Mouse (Mus musculus) adrenal gland, postnatal 10 days (tissue): ENCODE measurements at regions not wholly inside any gene's neighbourhood (a gene's known extent, or its start where the extent isn't known, plus 50 kb on each side); places are given as distances from the start of the nearest gene placed in this dataset.

Experiments used
- DNase-seq: peaks from one replicate; pipeline ENCODE4 v3.0.0; 2021; ENCODE audit warnings: mixed read lengths

DNA sequence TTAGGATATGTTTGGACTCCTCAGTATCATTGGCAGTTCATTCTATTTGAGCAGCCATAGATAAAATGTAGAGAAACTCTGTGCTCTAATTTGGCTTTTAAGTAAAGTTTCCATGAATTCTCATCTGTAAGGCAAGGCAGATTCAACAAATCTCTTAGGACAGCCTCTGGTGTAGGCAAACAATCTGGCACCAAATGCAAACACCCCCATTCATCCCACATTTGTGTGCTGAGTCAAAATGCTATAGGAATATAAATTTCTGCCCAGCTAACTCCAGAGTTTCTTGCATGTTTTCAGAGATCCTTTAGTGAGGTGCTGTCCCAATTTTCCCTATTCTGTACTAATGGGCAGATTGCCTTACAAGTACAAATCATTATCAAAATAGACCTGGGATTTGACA is 695.7 kb upstream of the Kif18a start:
- no peak for DNase-seq

DNA sequence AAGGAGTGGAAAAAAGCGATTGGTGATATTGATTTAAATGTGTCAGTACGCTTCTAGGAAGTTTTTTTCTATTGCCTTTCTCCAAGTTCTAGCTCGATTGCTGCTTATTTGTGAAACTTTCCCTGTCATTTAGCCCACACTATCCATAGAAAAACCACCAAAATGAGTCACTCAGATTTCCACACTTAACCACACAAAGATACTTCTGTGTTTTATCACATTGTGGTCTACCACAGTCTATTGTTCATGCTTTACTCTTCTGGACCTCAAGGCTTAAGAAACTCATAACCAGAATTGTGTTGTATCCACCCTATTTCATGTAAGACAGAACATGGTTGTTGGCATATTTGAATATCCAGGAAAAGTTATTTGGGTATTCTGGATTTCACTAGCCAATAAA is 687.0 kb upstream of the Kif18a start:
- no peak for DNase-seq

DNA sequence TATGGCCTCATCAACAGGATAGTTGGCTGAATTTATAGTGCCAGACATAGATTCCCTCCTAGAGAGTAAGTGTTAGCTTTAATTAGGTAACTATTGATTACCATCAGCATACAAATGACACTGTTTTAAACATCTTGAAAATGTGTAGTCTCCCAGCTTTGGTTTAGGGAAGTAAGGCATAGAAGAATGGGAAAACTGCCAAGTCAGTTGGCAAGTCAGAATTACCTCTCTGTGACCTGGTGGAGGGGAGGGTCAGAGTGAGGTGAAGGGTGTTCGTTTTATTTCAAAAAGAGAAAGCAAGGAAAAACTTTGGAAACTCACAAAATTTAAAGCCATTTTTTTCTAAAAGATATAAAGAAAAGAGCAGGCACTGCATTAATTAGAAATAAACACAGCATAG is 680.2 kb upstream of the Kif18a start:
- DNase-seq, result peak; percentile 2

DNA sequence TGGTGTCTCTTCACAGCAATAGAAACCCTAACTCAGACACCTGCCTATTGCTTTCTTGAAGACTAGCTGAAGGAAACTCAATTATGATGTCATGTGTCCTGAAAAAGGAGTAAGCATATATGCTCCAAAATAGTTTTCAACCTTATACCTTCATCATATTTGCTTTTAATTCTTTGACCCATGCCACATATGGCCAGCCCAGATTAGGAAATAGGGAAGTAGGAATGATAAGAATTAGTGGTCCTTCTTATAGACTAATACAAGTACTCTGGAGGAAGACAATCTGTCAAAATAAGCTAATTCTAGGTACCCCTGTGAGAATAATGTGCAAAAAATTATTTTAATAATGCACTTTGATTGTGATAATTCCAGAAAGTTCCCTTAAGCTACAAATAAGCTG is 661.0 kb upstream of the Kif18a start:
- DNase-seq, result no peak

DNA sequence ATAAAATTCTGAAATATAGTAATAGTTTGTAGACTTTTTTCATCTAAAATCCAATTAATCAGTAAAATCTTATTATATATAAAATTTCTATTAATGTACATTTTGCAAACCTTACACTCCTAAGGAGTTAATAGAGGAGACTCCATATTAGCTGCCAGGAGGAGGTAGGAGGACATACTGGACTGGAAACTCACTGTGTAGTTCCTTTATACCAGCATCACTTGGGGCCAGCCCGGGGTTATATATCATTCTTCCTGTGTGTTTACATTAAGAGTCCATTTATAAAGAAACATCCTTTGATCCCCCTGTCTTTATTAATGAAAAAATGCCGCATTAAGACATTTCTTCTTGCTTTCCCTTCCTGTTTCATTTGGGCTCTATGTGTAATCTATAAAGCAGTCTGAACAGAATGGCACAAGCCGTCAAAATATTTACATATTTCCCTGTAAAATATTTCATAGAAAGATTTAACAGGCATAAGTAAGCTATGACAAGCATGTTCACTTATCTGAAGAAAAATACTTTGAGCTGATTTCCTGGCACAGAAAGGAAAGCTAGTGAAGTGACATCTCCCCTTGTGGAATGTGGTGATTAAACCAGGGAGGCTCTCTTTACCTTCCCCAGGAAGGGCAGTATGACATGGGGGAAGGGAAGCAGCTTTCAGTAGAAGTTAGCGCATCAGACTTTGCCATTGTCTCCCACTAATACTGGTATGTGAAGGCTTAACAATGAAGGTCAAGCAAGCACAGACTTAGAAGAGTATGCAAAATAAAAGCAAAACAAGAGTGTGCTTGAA is 658.0 kb upstream of the Kif18a start:
- DNase-seq, result no peak

DNA sequence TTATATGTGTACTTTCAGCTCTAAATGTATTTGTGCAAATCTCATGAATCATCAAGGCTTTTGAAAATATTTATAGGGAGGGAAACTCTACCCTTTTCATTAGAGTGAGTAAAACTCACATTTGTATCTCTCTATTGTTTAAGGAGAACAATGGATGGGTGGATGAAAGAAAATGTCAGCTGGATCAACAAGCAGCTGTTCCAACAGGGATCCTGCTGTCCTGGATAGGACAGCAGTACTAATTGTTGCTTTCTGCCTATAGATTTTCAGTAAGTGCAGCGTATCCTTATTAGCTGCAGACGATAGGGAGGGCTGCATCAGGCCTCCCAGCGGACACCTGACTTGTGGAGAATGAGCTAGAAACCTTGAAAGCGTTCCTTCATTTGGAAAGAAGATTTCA is 644.9 kb upstream of the Kif18a start:
- no peak for DNase-seq

DNA sequence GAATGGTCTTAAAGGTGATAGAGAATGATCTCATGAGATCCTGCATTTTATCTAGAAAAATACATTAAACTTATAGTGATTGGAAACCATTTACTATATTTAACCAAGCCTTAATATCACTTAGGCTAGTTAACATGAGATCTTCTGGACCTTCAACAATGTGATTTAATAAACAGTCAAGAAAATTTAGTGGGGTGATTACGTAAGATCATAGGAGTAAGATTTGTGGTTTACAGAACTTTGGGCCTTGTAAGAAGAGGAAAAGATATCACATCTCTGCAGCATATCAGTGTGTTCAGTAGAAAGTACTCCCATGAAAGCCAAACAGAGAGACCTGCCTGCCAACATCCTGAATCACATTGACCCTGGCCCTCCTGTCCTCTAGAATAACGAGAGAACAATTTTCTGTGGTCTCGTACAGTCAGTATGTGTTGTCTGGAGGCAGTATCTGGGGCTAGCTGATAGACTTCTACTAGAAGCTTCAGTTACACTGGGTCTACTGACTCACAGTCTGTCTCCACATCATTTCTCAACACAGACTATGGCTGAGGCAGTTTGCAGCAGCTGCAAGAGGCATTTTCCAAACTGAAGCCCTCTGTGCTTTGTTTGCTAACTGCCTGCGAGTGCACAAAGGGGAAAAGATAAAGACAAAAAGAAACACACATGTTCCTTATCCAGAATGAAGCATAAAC is 619.7 kb upstream of the Kif18a start:
- DNase-seq, result no peak

DNA sequence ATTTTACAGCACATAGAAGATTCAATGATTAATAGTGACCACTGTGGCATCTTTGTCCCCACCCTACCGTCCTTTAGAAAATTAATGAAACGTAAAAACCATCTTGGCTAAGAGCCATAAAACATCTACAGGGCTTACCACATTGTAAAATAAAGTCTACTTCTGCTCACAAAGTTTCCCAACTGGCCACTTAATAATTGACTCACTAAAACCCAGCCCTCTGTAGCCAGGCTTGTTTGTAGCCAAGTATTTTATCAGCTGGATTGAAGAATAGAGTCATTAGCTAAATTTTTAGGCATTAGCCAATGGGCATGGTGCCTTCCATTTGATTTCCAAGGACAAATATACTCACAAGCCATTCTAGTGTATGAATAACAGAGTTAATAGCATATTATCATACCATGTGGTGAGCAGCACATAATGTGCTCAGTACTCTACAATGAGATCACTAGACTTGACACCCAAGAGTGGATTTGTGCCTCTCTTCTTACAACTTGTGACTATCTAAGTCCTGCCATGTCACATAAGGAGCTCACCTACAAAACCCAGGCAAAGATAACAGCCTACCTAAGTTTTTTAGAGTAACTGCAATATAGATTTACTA is 602.7 kb upstream of the Kif18a start:
- no peak for DNase-seq

DNA sequence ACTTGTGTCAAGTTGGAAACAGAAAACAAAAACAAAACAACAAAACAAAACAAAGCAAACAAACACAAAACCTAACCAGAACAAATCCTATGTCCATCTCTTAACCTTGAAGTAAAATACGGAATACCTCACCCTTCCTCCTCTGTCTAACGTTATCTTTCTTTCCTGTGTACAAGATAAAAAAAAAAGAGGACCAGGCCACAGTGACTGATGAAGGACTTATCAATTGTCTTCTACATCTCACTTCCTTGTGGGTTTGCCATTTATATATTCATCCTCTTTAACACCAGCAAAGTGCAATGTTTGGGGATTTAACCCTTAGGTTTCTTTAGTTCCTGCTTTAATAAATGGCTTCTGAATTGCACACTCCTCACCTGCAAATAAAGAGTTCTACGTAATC is 599.0 kb upstream of the Kif18a start:
- no peak for DNase-seq

DNA sequence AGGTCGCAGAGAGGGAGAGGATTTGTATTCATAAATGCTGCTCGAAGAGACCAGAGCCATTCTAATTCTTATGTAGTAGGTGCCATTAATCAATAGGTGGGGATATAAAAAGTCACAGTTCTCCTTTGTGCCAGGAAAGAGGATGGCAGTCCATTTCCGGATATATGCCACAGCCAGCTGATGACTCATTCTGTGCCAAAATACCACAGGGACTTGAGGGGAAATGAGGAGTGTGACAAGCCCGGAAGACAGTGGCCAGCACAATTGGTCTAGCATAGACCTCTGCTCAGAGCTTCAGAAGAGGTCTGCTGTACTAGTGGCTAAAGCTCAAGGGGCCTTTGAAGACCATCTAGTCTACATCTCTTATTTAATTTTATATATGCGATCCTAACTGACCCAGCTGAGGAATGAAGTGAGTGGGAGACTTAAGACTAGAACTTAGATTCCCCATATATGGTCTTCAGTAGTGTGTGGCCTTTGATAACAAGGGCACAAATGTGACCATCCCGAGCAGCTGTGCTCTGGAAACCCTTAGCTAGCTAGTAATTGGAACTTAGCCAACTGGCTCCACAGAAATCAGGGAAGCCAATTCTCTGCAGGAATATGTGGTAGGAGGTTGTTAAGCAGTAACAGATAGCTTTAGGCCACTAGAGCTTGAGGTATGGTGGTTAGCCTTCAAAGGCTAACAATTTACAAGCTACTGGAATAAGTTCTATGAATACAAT is 594.4 kb upstream of the Kif18a start:
- no peak for DNase-seq

DNA sequence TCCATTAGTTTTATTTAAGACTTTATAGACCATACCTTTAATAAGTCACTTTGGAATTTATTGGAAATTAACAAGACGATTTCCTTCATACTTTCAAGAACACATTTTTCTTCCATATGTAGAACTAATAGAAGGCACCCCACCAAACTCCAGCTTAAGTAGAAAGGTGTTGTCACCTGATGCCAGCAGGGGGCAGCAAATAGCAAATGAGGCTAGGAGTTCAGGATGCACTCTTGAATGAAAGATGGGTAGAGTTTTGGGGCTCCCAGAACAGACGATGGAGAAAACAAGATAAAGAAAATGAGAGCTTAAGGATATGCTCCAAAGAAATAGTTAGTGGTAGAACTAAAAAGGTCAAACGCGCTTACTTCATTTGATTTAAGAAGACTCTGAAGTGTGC is 590.4 kb upstream of the Kif18a start:
- peak; percentile 61 for DNase-seq

DNA sequence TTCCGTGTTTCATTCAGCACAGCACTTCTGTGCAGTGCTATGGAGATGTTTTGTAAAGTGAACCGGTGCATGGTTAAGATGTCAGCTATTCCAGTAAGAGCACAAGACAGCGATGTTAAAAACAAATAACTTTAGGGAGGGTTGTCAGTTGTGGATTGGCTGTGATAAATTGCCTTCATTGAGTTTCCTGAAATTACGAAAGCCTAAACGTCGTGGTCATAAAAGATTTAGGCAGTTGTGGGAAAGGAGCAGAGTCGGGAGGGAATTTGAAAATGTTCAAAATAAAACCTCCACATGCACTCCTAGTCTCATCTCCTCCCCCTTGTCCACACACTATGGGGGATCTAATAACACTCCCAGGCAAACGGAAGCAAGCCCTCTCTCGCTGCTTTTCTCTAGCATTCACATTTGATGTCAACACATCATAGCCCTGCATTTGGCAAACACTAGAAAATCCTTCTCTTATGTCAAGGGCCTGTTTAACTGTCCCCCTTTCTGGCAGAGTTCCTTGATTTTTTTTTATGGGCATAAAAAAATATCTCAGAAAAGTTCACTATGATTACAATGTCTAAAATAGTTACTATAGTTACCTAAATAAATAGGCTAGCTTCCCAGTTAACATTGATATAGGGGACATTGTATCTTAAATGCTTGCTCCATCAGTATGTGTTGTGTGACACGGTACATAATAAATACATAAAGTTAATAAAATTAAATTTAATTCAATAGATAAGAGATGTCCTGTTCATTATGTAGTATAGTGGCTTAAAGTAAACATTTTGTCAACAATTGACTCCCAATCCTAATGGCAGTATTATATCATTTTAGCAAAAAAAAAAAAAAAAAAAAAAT is 589.2 kb upstream of the Kif18a start:
- DNase-seq, result no peak

DNA sequence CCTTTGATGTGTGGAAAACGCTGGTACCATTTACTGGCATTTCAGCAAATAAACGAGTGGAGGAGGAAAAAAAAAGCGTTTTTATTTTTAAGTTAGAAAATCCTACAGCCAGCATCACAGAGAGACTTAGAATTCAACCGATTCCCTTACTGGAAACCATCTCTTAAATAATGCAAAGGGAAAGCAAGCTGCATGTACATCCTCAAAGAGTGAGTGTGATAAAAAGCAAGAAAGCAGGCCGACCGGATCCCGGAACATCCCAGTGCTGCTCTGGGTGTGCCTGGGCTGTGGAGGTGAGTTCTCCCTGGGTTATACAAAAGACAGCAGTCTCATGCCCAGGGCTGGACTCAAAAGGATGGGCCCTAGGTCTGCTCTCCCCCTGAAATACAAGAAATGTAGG is 579.2 kb upstream of the Kif18a start:
- no peak for DNase-seq

DNA sequence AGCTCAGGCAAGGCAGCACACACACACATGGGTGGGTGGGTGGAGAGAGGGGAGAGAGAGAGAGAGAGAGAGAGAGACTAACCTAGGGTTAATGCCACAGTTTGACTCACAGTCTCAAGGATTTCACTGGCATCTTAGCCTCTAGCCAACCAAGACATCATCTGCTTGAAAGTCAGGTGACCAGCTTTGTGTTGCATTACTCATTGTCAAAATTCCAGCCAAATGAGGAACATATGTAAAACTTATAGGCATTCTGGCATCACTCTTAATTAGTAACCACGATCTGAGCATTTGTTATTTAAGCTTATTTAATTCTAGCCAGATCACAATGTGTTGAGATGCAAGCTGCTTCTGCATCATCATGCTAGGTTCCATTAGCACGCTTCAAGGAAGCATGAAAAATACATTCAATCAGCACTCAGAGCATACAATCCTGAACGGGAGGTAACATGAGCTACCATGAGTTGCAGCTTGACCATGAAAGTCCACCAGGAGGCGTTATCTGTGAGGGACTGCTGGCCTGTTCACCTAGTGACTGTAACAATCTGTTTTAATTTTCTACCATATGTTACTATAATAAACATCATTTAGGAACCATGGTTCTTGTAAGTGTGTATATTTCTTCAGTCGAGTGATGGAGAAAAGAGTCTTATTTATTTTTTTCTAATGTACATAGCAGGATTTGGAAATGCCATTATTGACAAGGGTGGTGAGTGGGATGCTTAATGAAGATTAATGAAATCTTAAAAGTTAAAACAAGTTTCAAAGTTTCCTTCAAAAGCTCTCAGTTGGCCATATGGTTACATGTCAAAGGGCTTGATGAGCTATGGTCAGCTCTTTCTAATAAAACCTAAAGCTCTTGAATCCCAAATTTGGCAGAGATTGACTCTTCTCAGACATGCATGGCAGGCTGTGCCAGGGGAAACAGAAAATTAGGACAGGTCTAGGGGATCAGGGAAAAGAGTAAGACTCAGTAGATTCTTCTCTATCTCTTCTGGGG is 572.4 kb upstream of the Kif18a start:
- DNase-seq, result no peak

DNA sequence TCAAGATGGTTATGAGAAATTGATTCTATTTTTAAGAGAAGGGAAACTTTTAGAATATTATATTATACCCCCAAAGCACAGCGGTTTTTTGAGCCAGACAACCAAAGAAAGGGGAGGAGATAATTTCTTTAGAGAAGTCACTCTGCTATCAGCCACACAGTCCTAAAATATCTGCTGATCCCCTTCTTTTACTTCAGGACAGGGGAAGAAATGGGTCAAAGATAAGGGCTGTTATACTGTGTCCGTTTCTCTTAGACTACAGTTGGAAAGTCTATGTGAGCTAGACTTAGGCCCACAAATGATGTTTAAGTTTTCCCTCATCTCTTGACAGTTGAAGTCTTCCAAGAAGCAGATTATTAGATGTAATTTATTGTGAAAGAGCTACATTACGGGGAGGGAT is 538.5 kb upstream of the Kif18a start:
- DNase-seq, result no peak

DNA sequence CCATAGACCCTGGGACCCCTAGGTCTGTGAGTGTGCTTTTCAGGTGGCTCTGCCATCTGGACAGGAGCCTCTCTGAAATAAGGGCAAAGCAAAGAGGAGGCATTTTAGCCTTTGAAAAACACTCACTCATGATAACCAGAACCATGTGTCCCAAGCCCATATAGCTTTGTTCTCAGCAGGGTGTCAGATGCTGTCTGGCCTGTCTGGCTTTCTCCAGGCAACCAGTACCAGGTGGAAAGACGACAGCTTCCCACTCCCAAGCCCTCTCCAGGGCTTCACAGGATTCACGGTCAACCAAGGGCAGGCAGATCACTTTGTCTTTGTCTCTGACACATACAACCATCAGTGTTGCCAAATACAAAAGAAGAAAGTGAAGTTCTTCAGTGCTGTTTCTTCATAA is 537.0 kb upstream of the Kif18a start:
- DNase-seq, result no peak

DNA sequence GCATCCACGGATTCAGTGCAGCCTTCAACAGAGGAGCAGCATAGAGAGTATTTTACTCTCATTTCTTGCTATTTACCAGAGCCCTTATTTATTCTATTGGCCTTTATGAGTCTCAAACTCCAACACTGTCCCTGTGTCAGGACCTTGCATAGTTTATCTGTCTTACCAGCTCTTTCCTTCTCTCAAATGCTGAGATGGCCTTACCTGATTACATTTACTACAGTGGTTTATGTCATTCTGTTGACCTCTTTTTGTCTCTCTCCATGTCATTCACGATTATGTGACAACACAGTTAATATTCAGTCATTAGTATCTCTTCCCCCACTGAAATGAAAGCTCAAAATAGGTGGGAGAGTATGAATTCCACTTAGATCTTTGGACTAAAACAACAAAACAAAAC is 535.7 kb upstream of the Kif18a start:
- no peak for DNase-seq

DNA sequence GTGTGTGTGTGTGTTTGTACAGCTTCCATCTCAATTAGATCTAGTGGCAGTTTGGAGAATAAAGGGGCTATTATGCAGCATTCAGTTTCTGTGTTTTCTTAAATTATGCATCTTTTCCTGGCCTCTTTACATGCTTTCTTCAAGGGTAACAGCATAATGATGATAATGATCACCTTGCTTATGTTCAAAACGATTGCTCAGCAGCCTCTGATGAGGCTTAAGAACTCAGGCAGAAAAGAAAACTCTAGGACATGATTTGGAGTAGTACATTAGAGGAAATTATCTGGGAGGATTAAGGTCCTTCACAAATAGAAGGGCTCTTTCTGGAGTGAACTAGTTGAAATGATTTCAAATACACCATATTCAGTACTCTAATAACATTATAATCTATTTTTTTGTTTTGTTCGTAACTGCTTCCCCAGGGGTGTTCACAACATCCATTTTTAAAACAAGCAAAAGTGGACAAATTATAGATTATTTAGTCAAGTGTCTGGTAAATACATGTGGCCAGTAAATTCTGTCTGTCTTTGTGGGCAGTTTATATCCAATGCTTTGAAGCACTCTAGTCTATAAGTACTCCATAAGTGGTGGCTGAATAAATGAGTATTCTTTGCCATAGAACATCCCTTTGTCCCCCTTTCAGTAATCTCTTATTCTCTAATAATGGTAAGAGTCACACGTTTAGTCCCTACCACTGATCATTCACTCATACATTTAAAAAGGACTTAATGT is 526.9 kb upstream of the Kif18a start:
- no peak for DNase-seq

DNA sequence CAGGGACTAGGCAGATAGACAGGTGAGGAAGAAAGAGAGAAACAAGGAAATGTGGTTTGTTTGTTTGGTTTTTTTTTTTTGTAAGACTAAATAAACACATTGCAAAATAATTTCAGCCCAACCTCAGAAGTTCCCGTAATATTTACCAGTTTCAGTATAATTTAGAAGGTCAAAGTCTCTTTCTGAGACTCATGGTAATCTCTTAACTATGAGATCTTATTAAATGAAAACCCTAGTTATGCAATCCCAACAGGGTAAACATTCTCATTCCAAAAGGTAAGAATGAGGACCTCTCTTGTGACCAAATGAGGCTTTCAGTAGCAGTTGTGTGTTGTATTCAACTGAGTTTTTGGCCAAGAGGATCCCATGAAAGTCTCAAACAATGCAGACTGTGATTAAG is 524.7 kb upstream of the Kif18a start:
- DNase-seq, result no peak

DNA sequence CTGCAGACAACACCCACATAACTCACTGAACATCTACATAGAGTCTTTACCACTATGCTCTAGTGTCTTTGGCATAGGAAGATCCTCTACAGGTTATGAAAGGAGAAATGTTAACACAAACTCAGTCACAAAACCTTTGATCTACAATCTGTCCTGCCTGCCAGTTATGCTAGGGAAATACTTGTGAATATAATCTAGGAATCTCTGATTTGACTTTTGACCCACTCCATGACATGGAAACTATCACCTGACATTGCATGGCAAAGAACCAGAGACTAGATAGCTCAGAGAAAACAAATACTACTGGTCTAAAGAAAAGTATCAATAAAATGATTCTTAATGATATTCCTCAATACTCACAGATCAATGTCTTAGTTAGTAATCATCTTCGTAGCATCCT is 524.3 kb upstream of the Kif18a start:
- DNase-seq, result no peak
